Mouse (Mus musculus) forebrain, embryonic 10.5 days (tissue): ENCODE data around the gene Hlf. TPM values are rescaled to one million over a fixed set of nuclear protein-coding genes. Genes with fewer than 3 reads are reported as not detected.

ENCODE experiments used
- DNase-seq: peaks from one replicate; pipeline ENCODE4 v3.0.0-alpha.2; 2017; ENCODE audit warnings: low spot score; ENCODE audit errors: extremely low spot score
- H3K27ac ChIP-seq: fragments of 300-500 bp; sonication (generic); 2 replicates; pipeline ENCODE4 v1.5.1; 2016; ENCODE audit warnings: mild to moderate bottlenecking
- H3K27me3 ChIP-seq: fragments of 300-500 bp; sonication (generic); 2 replicates; pipeline ENCODE4 v1.6.1; 2016; ENCODE audit warnings: mild to moderate bottlenecking; ENCODE audit not compliant: poor library complexity, severe bottlenecking
- H3K36me3 ChIP-seq: fragments of 300-500 bp; sonication (generic); replicated peaks from 2 replicates; pipeline ENCODE4 v1.6.1; 2016; ENCODE audit warnings: mild to moderate bottlenecking, moderate library complexity
- H3K4me1 ChIP-seq: fragments of 300-500 bp; sonication (generic); 2 replicates; pipeline ENCODE4 v1.6.1; 2016
- H3K4me3 ChIP-seq: fragments of 300-500 bp; sonication (generic); 2 replicates; pipeline ENCODE4 v1.5.1; 2016; ENCODE audit warnings: mild to moderate bottlenecking, moderate library complexity
- H3K9me3 ChIP-seq: fragments of 300-500 bp; sonication (generic); 2 replicates; pipeline ENCODE4 v1.6.1; 2016; ENCODE audit warnings: mild to moderate bottlenecking, moderate library complexity
- WGBS: fragments of 180-500 bp; shearing (Covaris S2); methylation state at CpG from one replicate; pipeline ENCODE4 v1.1.7; 2016; 5-methylcytosine and 5-hydroxymethylcytosine counted together
- polyA plus RNA-seq: library from polyadenylated mRNA; unstranded; fragments of >200 nt; fragmentation: Nextera tagmentation; extraction: Ambion mirVana; gene quantifications from 2 replicates; pipeline ENCODE4 v1.2.1, GENCODE M21; 2016

Gene Hlf
- polyA plus RNA-seq, 1 experiment from 2014 or later, result 1.3 TPM

- Histone ChIP-seq H3K27me3 (no peaks in the 10 kb centered on the region), H3K27ac (no peak overlapping the region), H3K36me3 (no peaks in the 10 kb centered on the region), H3K4me1 (0 out of 2 replicates have a peak, but pooled peaks cover 4% of the 10 kb centered on the region), H3K4me3 (no peak overlapping the region), H3K9me3 (no peaks in the 10 kb centered on the region)
- WGBS, result 29% methylated on average over 4 of the region's 4 CpGs
- DNase-seq, result peak; percentile 25
Measured at GRCm38 (mm10) chr11:90317482-90317881, 73.2 kb downstream of the Hlf start.

DNA sequence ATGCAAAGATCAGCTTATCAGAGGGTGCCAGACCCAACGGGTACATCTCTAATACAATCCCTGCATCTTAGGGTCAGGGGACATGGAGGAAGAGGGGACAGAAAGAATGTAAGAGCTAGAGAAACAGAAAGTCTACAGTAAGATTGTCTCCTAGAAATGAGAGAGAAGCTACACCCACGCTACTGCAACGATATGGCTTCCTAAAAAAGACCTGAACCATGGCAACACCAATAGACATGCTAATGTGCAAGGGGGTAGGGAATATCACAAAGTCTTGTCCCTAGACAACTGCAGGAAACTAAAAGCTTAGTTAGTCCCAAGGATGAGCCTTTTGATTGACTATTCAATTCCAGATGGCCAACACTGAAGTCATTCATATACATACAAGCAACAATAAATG is 76.1 kb downstream of the Hlf start:
- Histone ChIP-seq H3K27ac (no peak overlapping the region), H3K9me3 (no peaks in the 10 kb centered on the region), H3K36me3 (no peaks in the 10 kb centered on the region), H3K27me3 (no peaks in the 10 kb centered on the region), H3K4me3 (no peak overlapping the region), H3K4me1 (0 out of 2 replicates have a peak, but pooled peaks cover 4% of the 10 kb centered on the region)
- WGBS, result 86% methylated on average over 3 of the region's 3 CpGs
- DNase-seq, result no peak

- Histone ChIP-seq H3K36me3 (no peaks in the 10 kb centered on the region), H3K27me3 (no peaks in the 10 kb centered on the region), H3K4me1 (no peaks in the 10 kb centered on the region), H3K27ac (no peak overlapping the region), H3K4me3 (no peak overlapping the region), H3K9me3 (no peaks in the 10 kb centered on the region)
- WGBS, result 71% methylated on average over 6 of the region's 6 CpGs
- DNase-seq, result peak; percentile 41
Measured at GRCm38 (mm10) chr11:90306993-90307392, 83.7 kb downstream of the Hlf start.

DNA sequence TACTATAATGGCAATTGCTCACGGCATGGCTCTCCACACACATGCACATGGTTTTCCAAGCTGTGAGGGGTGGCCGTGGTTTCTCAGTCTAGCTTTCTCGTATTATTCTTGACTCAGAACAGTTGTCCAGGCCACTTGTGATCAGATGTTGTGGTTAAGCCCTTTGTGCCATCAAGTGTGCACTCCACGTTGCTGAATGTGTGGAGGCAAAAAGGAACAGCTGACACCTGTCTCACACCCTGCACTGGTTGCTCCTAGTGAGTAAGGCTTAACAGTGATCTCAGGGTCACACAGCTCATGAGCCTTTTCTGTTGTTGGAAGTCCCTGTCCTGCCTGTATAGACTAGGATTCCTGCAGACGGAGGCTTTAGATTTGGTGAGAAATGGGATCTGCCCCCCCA is 84.6 kb downstream of the Hlf start:
- no peaks in the 10 kb centered on the region for H3K9me3 ChIP-seq
- H3K4me3 ChIP-seq, result no peak overlapping the region
- no peaks in the 10 kb centered on the region for H3K36me3 ChIP-seq
- WGBS, result 90% methylated on average over 5 of the region's 5 CpGs
- no peak overlapping the region for H3K27ac ChIP-seq
- no peak for DNase-seq
- H3K27me3 ChIP-seq, result no peaks in the 10 kb centered on the region
- H3K4me1 ChIP-seq, result no peaks in the 10 kb centered on the region

- no peaks in the 10 kb centered on the region for H3K9me3 ChIP-seq
- no peak overlapping the region for H3K27ac ChIP-seq
- H3K4me3 ChIP-seq, result no peak overlapping the region
- no peaks in the 10 kb centered on the region for H3K4me1 ChIP-seq
- H3K36me3 ChIP-seq, result no peaks in the 10 kb centered on the region
- H3K27me3 ChIP-seq, result no peaks in the 10 kb centered on the region
- no peak for DNase-seq
- 90% methylated on average over 2 of the region's 2 CpGs for WGBS
Measured at GRCm38 (mm10) chr11:90294622-90295021, 96.1 kb downstream of the Hlf start.

DNA sequence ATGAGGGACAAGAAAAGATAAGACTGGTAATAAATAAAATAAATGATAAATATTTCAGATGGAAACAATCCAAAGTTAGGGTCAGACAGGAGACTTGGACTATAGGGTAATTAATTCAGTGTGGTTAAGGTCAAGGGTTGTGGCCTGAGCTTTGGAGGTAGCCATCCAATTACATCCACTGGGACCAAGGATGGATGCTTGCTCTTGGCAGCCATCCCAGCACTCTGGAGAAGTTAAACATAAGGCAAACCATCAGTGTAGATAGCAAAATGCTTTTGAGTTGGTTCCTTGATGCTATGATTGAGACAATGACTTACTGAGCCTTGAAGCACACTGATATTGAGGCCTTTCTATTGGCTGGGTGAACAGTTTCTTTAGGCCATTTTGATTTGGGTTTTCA is 97.9 kb downstream of the Hlf start:
- no peaks in the 10 kb centered on the region for H3K36me3 ChIP-seq
- H3K27ac ChIP-seq, result no peak overlapping the region
- no peak overlapping the region for H3K4me3 ChIP-seq
- H3K4me1 ChIP-seq, result no peaks in the 10 kb centered on the region
- H3K27me3 ChIP-seq, result no peaks in the 10 kb centered on the region
- no peak for DNase-seq
- H3K9me3 ChIP-seq, result no peaks in the 10 kb centered on the region

- 82% methylated on average over 4 of the region's 4 CpGs for WGBS
- Histone ChIP-seq H3K36me3 (no peaks in the 10 kb centered on the region), H3K4me1 (no peaks in the 10 kb centered on the region), H3K27me3 (no peaks in the 10 kb centered on the region), H3K27ac (no peak overlapping the region), H3K9me3 (no peaks in the 10 kb centered on the region), H3K4me3 (no peak overlapping the region)
- no peak for DNase-seq
Measured at GRCm38 (mm10) chr11:90291156-90291555, 99.5 kb downstream of the Hlf start.

DNA sequence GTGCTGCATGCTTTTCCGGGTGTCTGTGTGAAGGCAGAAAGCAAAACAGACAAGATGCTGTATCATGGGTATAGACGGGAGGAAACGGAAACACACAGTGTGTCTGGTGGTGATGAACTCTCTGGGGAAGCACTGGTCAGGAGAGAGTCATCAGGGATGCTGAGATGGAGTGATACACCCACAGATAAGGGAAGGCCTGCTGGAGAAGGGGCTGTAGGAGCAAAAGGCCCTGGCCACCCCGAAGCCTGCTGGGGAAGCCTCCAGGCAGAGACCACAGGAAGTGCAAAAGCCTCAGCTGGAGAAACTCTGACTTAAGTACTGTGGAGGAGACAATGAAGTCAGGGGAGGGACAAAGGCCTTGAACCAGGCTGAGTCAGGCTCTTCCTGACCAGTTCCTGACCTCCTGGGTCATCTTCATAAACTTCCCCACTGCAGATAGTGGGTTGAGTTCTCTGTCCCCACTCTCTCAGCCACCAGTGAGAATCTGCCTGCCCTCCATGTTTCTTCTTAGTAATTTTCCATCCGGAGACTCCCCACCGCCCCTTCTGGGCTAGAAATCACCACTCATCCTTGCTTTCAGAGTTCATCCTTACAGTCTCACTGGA is 104.0 kb downstream of the Hlf start:
- no peak for DNase-seq
- H3K4me1 ChIP-seq, result no peaks in the 10 kb centered on the region

More for the DNA sequence above, 104.0 kb downstream of the Hlf start:
- Histone ChIP-seq H3K27me3 (no peaks in the 10 kb centered on the region), H3K36me3 (no peaks in the 10 kb centered on the region), H3K4me3 (no peak overlapping the region), H3K27ac (no peak overlapping the region), H3K9me3 (no peaks in the 10 kb centered on the region)
- 85% methylated on average over 6 of the region's 6 CpGs for WGBS

Other genes with a start within 250 kb of the Hlf start
- 14.7 and 16.9 TPM in 2 replicates for gene Gm45716, start 203.2 kb downstream of the Hlf start, polyA plus RNA-seq
- 40.3 and 41.2 TPM in 2 replicates for gene Mmd, start 141.4 kb downstream of the Hlf start, polyA plus RNA-seq
- gene Stxbp4, start 247.2 kb upstream of the Hlf start, polyA plus RNA-seq, result 36.5 and 37.6 TPM in 2 replicates
- gene Cox11, start 247.3 kb upstream of the Hlf start, polyA plus RNA-seq, result 30.2 and 32.2 TPM in 2 replicates